Mouse (Mus musculus): ENCODE results near the gene Ecm2. TPM values are rescaled to one million over a fixed set of nuclear protein-coding genes. Genes with fewer than 3 reads are reported as not detected.

Gene Ecm2
- polyA plus RNA-seq, 1 experiment from 2014 or later: 0.38 TPM

- TF ChIP-seq CTCF (IDR thresholded peaks at IDR 0.05; ENCODE audit: low read depth) (no peak), EP300 (IDR thresholded peaks at IDR 0.05; ENCODE audit: low read depth) (no peak)
Measured at GRCm38 (mm10) chr13:49472676-49473005, 32.0 kb upstream of the Ecm2 start.

GRCm38 (mm10) chr13:49477887-49478286, 26.7 kb upstream of the Ecm2 start:
- H3K4me3 ChIP-seq (ENCODE audit: low read depth, low read length): no peak overlapping the region
- ATAC-seq (no peak), DNase-seq (no peak)
- TF ChIP-seq CTCF (IDR thresholded peaks at IDR 0.05; ENCODE audit: low read depth) (no peak), EP300 (IDR thresholded peaks at IDR 0.05; ENCODE audit: low read depth) (no peak)
- no peak overlapping the region for H3K4me2 ChIP-seq (ENCODE audit: low read depth, low read length)
- H3K9ac ChIP-seq (replicated peaks): no peak overlapping the region
- no peaks in the 10 kb centered on the region for H3K36me3 ChIP-seq (replicated peaks; ENCODE audit: insufficient read depth, low read length)
- H3K4me1 ChIP-seq (ENCODE audit: insufficient read depth): peaks cover 2% of the 10 kb centered on the region; the same call in 1 of the 2 replicates
- no peaks in the 10 kb centered on the region for H3K9me3 ChIP-seq (ENCODE audit: low read length)
- no peak overlapping the region for H3K27ac ChIP-seq (ENCODE audit: low read depth)
- H3K27me3 ChIP-seq (ENCODE audit: insufficient read depth, low read length): no peaks in the 10 kb centered on the region
- 79% methylated on average over 3 of the region's 3 CpGs for WGBS (ENCODE audit: insufficient replicate concordance)

More at GRCm38 (mm10) chr13:49472676-49473005, 32.0 kb upstream of the Ecm2 start:
- ATAC-seq (no peak), DNase-seq (no peak)
- no peak overlapping the region for H3K4me3 ChIP-seq (ENCODE audit: low read depth, low read length)
- H3K27ac ChIP-seq (ENCODE audit: low read depth): no peak overlapping the region
- H3K9me3 ChIP-seq (ENCODE audit: low read length): no peaks in the 10 kb centered on the region
- no peaks in the 10 kb centered on the region for H3K4me1 ChIP-seq (ENCODE audit: insufficient read depth)
- WGBS (ENCODE audit: insufficient replicate concordance): 88% methylated on average over 6 of the region's 6 CpGs
- H3K9ac ChIP-seq (replicated peaks): no peak overlapping the region
- no peak overlapping the region for H3K4me2 ChIP-seq (ENCODE audit: low read depth, low read length)
- H3K27me3 ChIP-seq (ENCODE audit: insufficient read depth, low read length): no peaks in the 10 kb centered on the region
- H3K36me3 ChIP-seq (replicated peaks; ENCODE audit: insufficient read depth, low read length): no peaks in the 10 kb centered on the region

- Histone ChIP-seq H3K4me3 (ENCODE audit: low read depth, low read length) (no peak overlapping the region), H3K4me1 (ENCODE audit: insufficient read depth) (peaks cover 2% of the 10 kb centered on the region; the same call in 1 of the 2 replicates)
Measured at GRCm38 (mm10) chr13:49478851-49479374, 25.7 kb upstream of the Ecm2 start.

GRCm38 (mm10) chr13:49479399-49479798, 25.2 kb upstream of the Ecm2 start:
- WGBS (ENCODE audit: insufficient replicate concordance): 86% methylated on average over 4 of the region's 4 CpGs
- TF ChIP-seq CTCF (IDR thresholded peaks at IDR 0.05; ENCODE audit: low read depth) (no peak), EP300 (IDR thresholded peaks at IDR 0.05; ENCODE audit: low read depth) (no peak)
- no peaks in the 10 kb centered on the region for H3K36me3 ChIP-seq (replicated peaks; ENCODE audit: insufficient read depth, low read length)
- ATAC-seq (no peak), DNase-seq (no peak)
- H3K27ac ChIP-seq (ENCODE audit: low read depth): no peak overlapping the region
- no peaks in the 10 kb centered on the region for H3K9me3 ChIP-seq (ENCODE audit: low read length)
- H3K4me3 ChIP-seq (ENCODE audit: low read depth, low read length): no peak overlapping the region
- peaks cover 2% of the 10 kb centered on the region; the same call in 1 of the 2 replicates for H3K4me1 ChIP-seq (ENCODE audit: insufficient read depth)
- H3K27me3 ChIP-seq (ENCODE audit: insufficient read depth, low read length): no peaks in the 10 kb centered on the region
- no peak overlapping the region for H3K4me2 ChIP-seq (ENCODE audit: low read depth, low read length)
- no peak overlapping the region for H3K9ac ChIP-seq (replicated peaks)

More at GRCm38 (mm10) chr13:49478851-49479374, 25.7 kb upstream of the Ecm2 start:
- no peaks in the 10 kb centered on the region for H3K27me3 ChIP-seq (ENCODE audit: insufficient read depth, low read length)
- no peak for DNase-seq
- H3K9me3 ChIP-seq (ENCODE audit: low read length): no peaks in the 10 kb centered on the region
- TF ChIP-seq EP300 (IDR thresholded peaks at IDR 0.05; ENCODE audit: low read depth) (no peak), CTCF (IDR thresholded peaks at IDR 0.05; ENCODE audit: low read depth) (no peak)
- no peak overlapping the region for H3K4me2 ChIP-seq (ENCODE audit: low read depth, low read length)
- 75% methylated on average over 6 of the region's 6 CpGs for WGBS (ENCODE audit: insufficient replicate concordance)
- H3K27ac ChIP-seq (ENCODE audit: low read depth): no peak overlapping the region
- no peak for ATAC-seq
- no peaks in the 10 kb centered on the region for H3K36me3 ChIP-seq (replicated peaks; ENCODE audit: insufficient read depth, low read length)
- H3K9ac ChIP-seq (replicated peaks): no peak overlapping the region

- H3K4me2 ChIP-seq (ENCODE audit: low read depth, low read length): no peak overlapping the region
- H3K4me3 ChIP-seq (ENCODE audit: low read depth, low read length): no peak overlapping the region
- peaks cover 2% of the 10 kb centered on the region; the same call in 1 of the 2 replicates for H3K4me1 ChIP-seq (ENCODE audit: insufficient read depth)
- ATAC-seq (peak; percentile 76), DNase-seq (peak; percentile 57)
- no peaks in the 10 kb centered on the region for H3K9me3 ChIP-seq (ENCODE audit: low read length)
- H3K9ac ChIP-seq (replicated peaks): no peak overlapping the region
- H3K27me3 ChIP-seq (ENCODE audit: insufficient read depth, low read length): no peaks in the 10 kb centered on the region
- WGBS (ENCODE audit: insufficient replicate concordance): 56% methylated on average over 2 of the region's 2 CpGs
- H3K27ac ChIP-seq (ENCODE audit: low read depth): no peak overlapping the region
- no peaks in the 10 kb centered on the region for H3K36me3 ChIP-seq (replicated peaks; ENCODE audit: insufficient read depth, low read length)
- no peak for TF ChIP-seq EP300 (IDR thresholded peaks at IDR 0.05; ENCODE audit: low read depth)
- TF ChIP-seq CTCF (IDR thresholded peaks at IDR 0.05; ENCODE audit: low read depth): no peak
Measured at GRCm38 (mm10) chr13:49480057-49480456, 24.6 kb upstream of the Ecm2 start.

- TF ChIP-seq EP300 (IDR thresholded peaks at IDR 0.05; ENCODE audit: low read depth): no peak
- no peak for TF ChIP-seq CTCF (IDR thresholded peaks at IDR 0.05; ENCODE audit: low read depth)
- WGBS (ENCODE audit: insufficient replicate concordance): 78% methylated on average over 5 of the region's 5 CpGs
- Histone ChIP-seq H3K9me3 (ENCODE audit: low read length) (no peaks in the 10 kb centered on the region), H3K36me3 (replicated peaks; ENCODE audit: insufficient read depth, low read length) (no peaks in the 10 kb centered on the region), H3K9ac (replicated peaks) (no peak overlapping the region), H3K4me3 (ENCODE audit: low read depth, low read length) (no peak overlapping the region), H3K4me1 (ENCODE audit: insufficient read depth) (peaks cover 2% of the 10 kb centered on the region; the same call in 1 of the 2 replicates), H3K27ac (ENCODE audit: low read depth) (no peak overlapping the region), H3K27me3 (ENCODE audit: insufficient read depth, low read length) (no peaks in the 10 kb centered on the region), H3K4me2 (ENCODE audit: low read depth, low read length) (no peak overlapping the region)
- ATAC-seq: no peak
- no peak for DNase-seq
Measured at GRCm38 (mm10) chr13:49480551-49480950, 24.1 kb upstream of the Ecm2 start.

Data from liver, postnatal 0 days (tissue).